Mouse (Mus musculus) MEL (cell line): ENCODE measurements at regions not wholly inside any gene's neighbourhood (a gene's known extent, or its start where the extent isn't known, plus 50 kb on each side); places are given as distances from the start of the nearest gene placed in this dataset.

ENCODE experiments used
- DNase-seq: peaks from one replicate; pipeline ENCODE4 v3.0.0; 2011; ENCODE audit warnings: low read depth, low spot score
- H3K27ac ChIP-seq: 2 replicates; pipeline ENCODE4 v1.5.1; 2012; ENCODE audit warnings: low read depth, mild to moderate bottlenecking, control low read depth, low read length, moderate library complexity; ENCODE audit not compliant: control insufficient read depth
- H3K27me3 ChIP-seq, 2 experiments: fragments of 150-350 bp in 1 of 2; sonication (generic) in 1 of 2; 2 replicates each; pipeline ENCODE4 v1.6.1; 2012; ENCODE audit warnings: low read length in 2 of 2, mild to moderate bottlenecking in 2 of 2, improper control_type of control experiment in 1 of 2, moderate library complexity in 1 of 2; ENCODE audit not compliant: insufficient read depth in 2 of 2, control insufficient read depth in 1 of 2
- H3K36me3 ChIP-seq, 2 experiments: 2 replicates each; pipeline ENCODE4 v1.6.1; 2012 to 2014; ENCODE audit warnings: low read length in 2 of 2, improper control_type of control experiment in 1 of 2, inconsistent platforms in 1 of 2, mild to moderate bottlenecking in 1 of 2; ENCODE audit not compliant: insufficient read depth in 2 of 2, control insufficient read depth in 1 of 2
- H3K4me1 ChIP-seq, 2 experiments: fragments of 150-350 bp in 1 of 2; sonication (generic) in 1 of 2; 2 replicates each; pipeline ENCODE4 v1.6.1; 2012; ENCODE audit warnings: low read length in 2 of 2, improper control_type of control experiment in 1 of 2, mild to moderate bottlenecking in 1 of 2; ENCODE audit not compliant: insufficient read depth in 2 of 2, control insufficient read depth in 1 of 2
- H3K4me3 ChIP-seq, 2 experiments: fragments of 150-350 bp in 1 of 2; sonication (generic) in 1 of 2; 2 replicates each; pipeline ENCODE4 v1.5.1; 2012; ENCODE audit warnings: low read depth in 2 of 2, low read length in 2 of 2, mild to moderate bottlenecking in 2 of 2, moderate library complexity in 2 of 2, control low read depth in 1 of 2, improper control_type of control experiment in 1 of 2; ENCODE audit not compliant: control insufficient read depth in 1 of 2, insufficient read depth in 1 of 2
- H3K79me2 ChIP-seq: 2 replicates; pipeline ENCODE4 v1.6.1; 2012; ENCODE audit warnings: mild to moderate bottlenecking, low read length, moderate library complexity; ENCODE audit not compliant: control insufficient read depth, poor library complexity, insufficient read depth
- H3K9ac ChIP-seq: 2 replicates; pipeline ENCODE4 v1.6.1; 2012; ENCODE audit warnings: low read depth, mild to moderate bottlenecking, control low read depth, low read length, moderate library complexity; ENCODE audit not compliant: control insufficient read depth, poor library complexity, severe bottlenecking
- H3K9me3 ChIP-seq: fragments of 150-350 bp; sonication (generic); replicated peaks from 2 replicates; pipeline ENCODE4 v1.6.1; 2012; ENCODE audit warnings: mild to moderate bottlenecking, low read length, improper control_type of control experiment, moderate library complexity; ENCODE audit not compliant: insufficient read depth
- BHLHE40 ChIP-seq: IDR thresholded peaks from 2 replicates; pipeline ENCODE4 v1.6.1; 2012; ENCODE audit warnings: low read depth, mild to moderate bottlenecking, inconsistent platforms, low read length, improper control_type of control experiment, borderline replicate concordance
- CHD1 ChIP-seq: IDR thresholded peaks from 2 replicates; pipeline ENCODE4 v1.6.1; 2012; ENCODE audit warnings: low read depth, mild to moderate bottlenecking, inconsistent platforms, low read length, improper control_type of control experiment
- CHD2 ChIP-seq: IDR thresholded peaks from 2 replicates; pipeline ENCODE4 v1.6.1; 2011; ENCODE audit warnings: low read length, improper control_type of control experiment
- CTCF ChIP-seq, 3 experiments: IDR thresholded peaks in 2 of 3; conservative IDR thresholded peaks in 1 of 3; 2 replicates each; pipeline ENCODE4 v1.5.1; 2011 to 2012; ENCODE audit warnings: low read length in 3 of 3, low read depth in 2 of 3, mild to moderate bottlenecking in 2 of 3, improper control_type of control experiment in 1 of 3, inconsistent platforms in 1 of 3, mixed read lengths in 1 of 3, moderate library complexity in 1 of 3; ENCODE audit not compliant: control insufficient read depth in 1 of 3, insufficient read depth in 1 of 3, poor library complexity in 1 of 3, severe bottlenecking in 1 of 3
- E2F4 ChIP-seq: IDR thresholded peaks from 2 replicates; pipeline ENCODE4 v1.6.1; 2011; ENCODE audit warnings: low read depth, low read length, improper control_type of control experiment, borderline replicate concordance
- GATA1 ChIP-seq: IDR thresholded peaks from 2 replicates; pipeline ENCODE4 v1.6.1; 2011; ENCODE audit warnings: low read depth, low read length, improper control_type of control experiment
- JUND ChIP-seq: IDR thresholded peaks from 2 replicates; pipeline ENCODE4 v1.6.1; 2011; ENCODE audit warnings: low read depth, mild to moderate bottlenecking, improper control_type of control experiment, low read length
- KAT2A ChIP-seq: conservative IDR thresholded peaks from 2 replicates; pipeline ENCODE4 v1.6.1; 2012; ENCODE audit warnings: low read depth, low read length, improper control_type of control experiment, inconsistent platforms
- MAX ChIP-seq: IDR thresholded peaks from 2 replicates; pipeline ENCODE4 v1.6.1; 2011; ENCODE audit warnings: low read length, improper control_type of control experiment
- MAZ ChIP-seq: IDR thresholded peaks from 2 replicates; pipeline ENCODE4 v1.6.1; 2012; ENCODE audit warnings: low read depth, mild to moderate bottlenecking, inconsistent platforms, low read length, improper control_type of control experiment
- MEF2A ChIP-seq: IDR thresholded peaks from 2 replicates; pipeline ENCODE4 v1.6.1; 2014; ENCODE audit warnings: low read depth, mild to moderate bottlenecking, inconsistent platforms, low read length, improper control_type of control experiment; ENCODE audit not compliant: poor library complexity, insufficient replicate concordance, severe bottlenecking; ENCODE audit errors: extremely low read depth
- NELFE ChIP-seq: IDR thresholded peaks from 2 replicates; pipeline ENCODE4 v1.6.1; 2011; ENCODE audit warnings: low read depth, low read length, improper control_type of control experiment
- NRF1 ChIP-seq: IDR thresholded peaks from 2 replicates; pipeline ENCODE4 v1.6.1; 2014; ENCODE audit warnings: low read depth, mild to moderate bottlenecking, inconsistent platforms, low read length, improper control_type of control experiment, moderate library complexity; ENCODE audit not compliant: poor library complexity, insufficient read depth, severe bottlenecking
- POLR2AphosphoS2 ChIP-seq: IDR thresholded peaks from 2 replicates; pipeline ENCODE4 v1.6.1; 2011; ENCODE audit warnings: low read length, improper control_type of control experiment
- RAD21 ChIP-seq: IDR thresholded peaks from 2 replicates; pipeline ENCODE4 v1.6.1; 2011; ENCODE audit warnings: mild to moderate bottlenecking, low read depth, low read length, improper control_type of control experiment
- SMC3 ChIP-seq: IDR thresholded peaks from 2 replicates; pipeline ENCODE4 v1.6.1; 2011; ENCODE audit warnings: low read depth, low read length, improper control_type of control experiment
- TBP ChIP-seq: IDR thresholded peaks from 2 replicates; pipeline ENCODE4 v1.8.0; 2011; ENCODE audit warnings: low read depth, low read length, improper control_type of control experiment
- TCF12 ChIP-seq: IDR thresholded peaks from 2 replicates; pipeline ENCODE4 v1.6.1; 2014; ENCODE audit warnings: low read depth, mild to moderate bottlenecking, inconsistent platforms, low read length, improper control_type of control experiment, moderate library complexity
- USF1 ChIP-seq: IDR thresholded peaks from 2 replicates; pipeline ENCODE4 v1.6.1; 2014; ENCODE audit warnings: low read depth, mild to moderate bottlenecking, inconsistent platforms, low read length, improper control_type of control experiment, moderate library complexity
- ZKSCAN1 ChIP-seq: IDR thresholded peaks from 2 replicates; pipeline ENCODE4 v1.6.1; 2012; ENCODE audit warnings: low read depth, mild to moderate bottlenecking, inconsistent platforms, low read length, improper control_type of control experiment, moderate library complexity
- ZNF384 ChIP-seq: IDR thresholded peaks from 2 replicates; pipeline ENCODE4 v1.6.1; 2012; ENCODE audit warnings: low read depth, mild to moderate bottlenecking, inconsistent platforms, low read length, improper control_type of control experiment

DNA sequence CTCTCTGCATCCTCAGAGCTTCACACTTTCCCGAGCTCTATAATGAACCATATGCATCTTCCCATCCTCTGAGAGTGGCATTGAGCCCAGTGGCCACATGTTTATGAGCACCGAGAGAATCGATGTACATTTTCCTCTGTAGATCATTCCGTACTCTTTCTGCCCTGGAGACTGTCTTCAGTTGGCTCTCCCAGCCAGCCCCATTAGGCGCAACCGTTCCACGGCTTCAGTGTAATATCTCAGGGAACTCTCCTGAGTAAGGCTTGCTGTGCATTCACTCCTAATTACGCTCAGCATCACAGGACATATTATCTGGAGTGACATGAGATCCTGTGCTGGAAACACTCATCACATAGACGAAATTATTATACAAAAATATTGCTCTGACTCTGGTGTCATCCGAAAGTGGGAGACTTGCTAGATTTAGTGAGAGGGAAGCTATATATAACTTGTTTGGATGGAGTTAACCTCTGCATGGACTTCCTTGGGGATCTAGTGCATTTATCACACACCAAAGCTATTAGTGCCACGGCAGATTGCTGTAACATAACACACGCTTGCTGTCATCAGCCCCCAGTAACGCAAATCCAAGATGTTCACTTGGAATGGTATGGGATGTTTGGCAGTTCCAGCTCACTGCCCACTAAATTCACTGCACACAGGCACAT, 83.4 kb upstream of the Cxcl12 start:
- H3K27ac ChIP-seq: no peak overlapping the region
- no peak overlapping the region for H3K4me3 ChIP-seq
- no peaks in the 10 kb centered on the region for H3K9me3 ChIP-seq
- no peaks in the 10 kb centered on the region for H3K36me3 ChIP-seq
- no peak for DNase-seq
- TF ChIP-seq NELFE: no peak
- no peak for TF ChIP-seq CTCF (IDR thresholded peaks at IDR 0.05 in 2 of 3, conservative IDR thresholded peaks at IDR 0.05 in 1 of 3; ENCODE audit: control insufficient read depth in 1 of 3, insufficient read depth in 1 of 3, low read depth in 2 of 3, low read length in 3 of 3, poor library complexity in 1 of 3, severe bottlenecking in 1 of 3)
- no peak for TF ChIP-seq ZNF384
- no peak for TF ChIP-seq MEF2A
- TF ChIP-seq E2F4: no peak
- TF ChIP-seq NRF1: no peak
- no peak for TF ChIP-seq CHD2
- TF ChIP-seq JUND: no peak
- TF ChIP-seq POLR2AphosphoS2: no peak
- H3K4me1 ChIP-seq: no peaks in the 10 kb centered on the region
- H3K27me3 ChIP-seq: no peaks in the 10 kb centered on the region
- no peak overlapping the region for H3K9ac ChIP-seq
- no peaks in the 10 kb centered on the region for H3K79me2 ChIP-seq

GRCm38 (mm10) chr6:117094742-117095141, 73.6 kb upstream of the Cxcl12 start:
- no peak for DNase-seq
- Histone ChIP-seq H3K27me3 (no peaks in the 10 kb centered on the region), H3K4me3 (no peak overlapping the region), H3K36me3 (no peaks in the 10 kb centered on the region), H3K4me1 (no peaks in the 10 kb centered on the region), H3K27ac (no peak overlapping the region), H3K79me2 (no peaks in the 10 kb centered on the region), H3K9me3 (no peaks in the 10 kb centered on the region), H3K9ac (no peak overlapping the region)
- TF ChIP-seq ZKSCAN1 (no peak), KAT2A (no peak), MAZ (no peak), MAX (no peak), NELFE (no peak), BHLHE40 (no peak), TCF12 (no peak), CHD1 (no peak), NRF1 (no peak), TBP (no peak), CHD2 (no peak), SMC3 (no peak), USF1 (no peak), GATA1 (no peak), RAD21 (no peak)
